Mouse (Mus musculus) ES-E14 (cell line): Measurements from ENCODE around the gene Agtrap. TPM values are rescaled to one million over a fixed set of nuclear protein-coding genes. Genes with fewer than 3 reads are reported as not detected.
A peak's percentile ranks its signal among the peaks of the same experiment; 100 is the strongest.

Experiments used
- DNase-seq: peaks from one replicate; pipeline ENCODE4 v3.0.0-alpha.2; 2013; ENCODE audit warnings: low read depth, low spot score
- H3K27ac ChIP-seq: 2 replicates; pipeline ENCODE4 v1.5.1; 2012; ENCODE audit warnings: low read depth, mild to moderate bottlenecking, low read length, moderate library complexity, mixed read lengths; ENCODE audit not compliant: poor library complexity, insufficient read depth, severe bottlenecking
- H3K36me3 ChIP-seq: 2 replicates; pipeline ENCODE4 v1.6.1; 2012; ENCODE audit warnings: mild to moderate bottlenecking, low read length, moderate library complexity, mixed read lengths; ENCODE audit not compliant: control insufficient read depth, poor library complexity, insufficient read depth, severe bottlenecking
- H3K4me1 ChIP-seq, 2 experiments: fragments of 150-350 bp in 1 of 2; sonication (generic) in 1 of 2; 2 replicates each; pipeline ENCODE4 v1.6.1; 2012; ENCODE audit warnings: low read length in 2 of 2, mild to moderate bottlenecking in 1 of 2, mixed read lengths in 1 of 2; ENCODE audit not compliant: control insufficient read depth in 2 of 2, insufficient read depth in 2 of 2, poor library complexity in 1 of 2
- H3K4me3 ChIP-seq, 2 experiments: fragments of 150-350 bp in 1 of 2; sonication (generic) in 1 of 2; 2 replicates each; pipeline ENCODE4 v1.5.1; 2012; ENCODE audit warnings: low read length in 2 of 2, low read depth in 1 of 2, mild to moderate bottlenecking in 1 of 2, mixed read lengths in 1 of 2; ENCODE audit not compliant: insufficient read depth in 1 of 2, poor library complexity in 1 of 2, severe bottlenecking in 1 of 2
- H3K9ac ChIP-seq: 2 replicates; pipeline ENCODE4 v1.6.1; 2012; ENCODE audit warnings: low read depth, mild to moderate bottlenecking, low read length, mixed read lengths; ENCODE audit not compliant: poor library complexity, insufficient read depth, severe bottlenecking
- H3K9me3 ChIP-seq: fragments of 150-350 bp; sonication (generic); 2 replicates; pipeline ENCODE4 v1.6.1; 2012; ENCODE audit warnings: low read depth, mild to moderate bottlenecking, low read length; ENCODE audit not compliant: control insufficient read depth, insufficient read depth
- CHD2 ChIP-seq: IDR thresholded peaks from 2 replicates; pipeline ENCODE4 v1.6.1; 2014; ENCODE audit warnings: mild to moderate bottlenecking, low read depth, low read length, inconsistent platforms
- HCFC1 ChIP-seq: IDR thresholded peaks from 2 replicates; pipeline ENCODE4 v1.6.1; 2012; ENCODE audit warnings: low read length, inconsistent platforms, borderline replicate concordance; ENCODE audit not compliant: insufficient read depth
- MAFK ChIP-seq: IDR thresholded peaks from 2 replicates; pipeline ENCODE4 v1.6.1; 2014; ENCODE audit warnings: mild to moderate bottlenecking, low read depth, low read length, inconsistent platforms; ENCODE audit not compliant: insufficient read depth
- ZC3H11A ChIP-seq: IDR thresholded peaks from 2 replicates; pipeline ENCODE4 v1.6.1; 2012; ENCODE audit warnings: low read depth, mild to moderate bottlenecking, inconsistent platforms, low read length, borderline replicate concordance
- ZNF384 ChIP-seq: IDR thresholded peaks from 2 replicates; pipeline ENCODE4 v1.6.1; 2012; ENCODE audit warnings: low read depth, low read length, inconsistent platforms
- in situ Hi-C, 2 experiments: fragments of 600-800 bp; cut with MboI; formaldehyde crosslinking; loops; one replicate each; pipeline ENCODE4 v1.15.1; 2025; ENCODE audit warnings: low sequenced_read_pairs in 2 of 2, inconsistent platforms in 1 of 2; ENCODE audit not compliant: unreplicated experiment in 2 of 2
- total RNA-seq: library from RNA; depleted of rRNA; stranded (reverse); fragments of 300-350 nt; gene quantifications from 2 replicates; pipeline ENCODE4 v1.2.3, GENCODE M21; 2012; rRNA removed

Gene Agtrap
- total RNA-seq = 122 and 158 TPM in 2 replicates

DNA sequence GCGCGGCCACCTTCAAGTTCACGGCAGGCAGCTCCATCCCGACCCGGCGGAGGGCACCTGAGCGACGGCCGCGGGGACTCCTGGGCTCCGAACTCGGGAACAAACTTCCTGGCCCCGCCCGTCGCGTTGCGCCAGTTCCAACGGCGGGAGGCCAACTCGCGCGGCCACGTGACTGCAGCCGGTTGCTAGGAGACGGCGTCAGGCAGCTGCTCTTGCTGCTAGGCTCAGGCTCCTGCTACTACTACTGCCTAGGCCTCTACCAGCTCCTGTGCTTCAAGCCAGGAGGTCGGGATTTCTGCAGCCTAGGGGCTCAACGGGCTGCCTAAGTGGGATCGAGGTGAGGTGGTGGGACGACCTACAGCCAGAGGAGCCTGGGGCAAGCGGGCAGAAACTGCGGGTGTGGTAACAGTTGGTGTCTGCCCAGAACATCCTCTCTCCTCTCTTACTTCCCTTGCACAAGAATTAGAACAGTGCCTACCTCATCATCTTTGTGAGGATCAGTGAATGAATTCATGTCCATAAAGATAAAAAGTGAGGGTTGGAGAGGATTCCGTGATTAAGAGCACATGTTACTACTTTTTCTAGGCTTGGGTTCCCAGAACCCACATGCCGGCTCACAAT is at the start of gene Agtrap:
Gene Agtrap, minus strand, starts transcription at position 125 of the 621 bp plus-strand sequence.
- Histone ChIP-seq H3K36me3 (peaks cover 3% of the 10 kb centered on the region; the same call in 1 of the 2 replicates), H3K9me3 (no peaks in the 10 kb centered on the region), H3K27ac (peak within 1 kb of the TSS; percentile 98), H3K4me3 (peak within 1 kb of the TSS; percentile 73 to 79), H3K9ac (peak within 1 kb of the TSS; percentile 80), H3K4me1 (peaks cover 10 to 17% of the 10 kb centered on the region in 2 experiments)
- TF ChIP-seq ZC3H11A = no peak
- TF ChIP-seq CHD2 = no peak
- peak; percentile 65; the same call in 1 of the 2 replicates for TF ChIP-seq HCFC1
- in situ Hi-C loops = no loop called here
- DNase-seq = no peak

DNA sequence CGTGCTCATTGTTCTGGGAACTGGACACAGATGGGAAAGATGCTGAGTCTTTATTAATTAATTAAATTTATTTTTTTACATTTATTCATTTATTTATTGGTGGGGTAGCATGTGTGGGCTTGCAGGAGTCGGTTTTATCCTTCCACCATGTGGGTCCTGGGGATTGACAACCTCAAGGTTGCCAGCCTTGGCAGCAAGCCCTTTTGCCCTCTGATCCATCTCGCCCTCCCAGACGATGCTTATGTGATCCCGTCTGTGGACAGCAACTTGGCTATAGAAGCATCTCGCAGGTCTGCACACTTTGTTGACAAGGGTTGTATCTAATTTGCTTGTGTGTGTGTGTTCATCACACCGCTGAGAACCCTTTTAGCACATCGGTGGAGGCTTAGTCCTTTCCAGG is 49.7 kb upstream of the Agtrap start:
- 0 out of 4 replicates have a peak, but pooled peaks cover 0 to 3% of the 10 kb centered on the region in 2 experiments for H3K4me1 ChIP-seq
- no peak overlapping the region for H3K4me3 ChIP-seq
- no peak for TF ChIP-seq ZC3H11A
- TF ChIP-seq HCFC1 = no peak
- TF ChIP-seq CHD2 = no peak
- TF ChIP-seq MAFK = no peak
- TF ChIP-seq ZNF384 = no peak
- H3K9me3 ChIP-seq = no peaks in the 10 kb centered on the region
- H3K9ac ChIP-seq = no peak overlapping the region
- H3K27ac ChIP-seq = no peak overlapping the region
- in situ Hi-C loops = no loop called here
- no peak for DNase-seq
- H3K36me3 ChIP-seq = no peaks in the 10 kb centered on the region

DNA sequence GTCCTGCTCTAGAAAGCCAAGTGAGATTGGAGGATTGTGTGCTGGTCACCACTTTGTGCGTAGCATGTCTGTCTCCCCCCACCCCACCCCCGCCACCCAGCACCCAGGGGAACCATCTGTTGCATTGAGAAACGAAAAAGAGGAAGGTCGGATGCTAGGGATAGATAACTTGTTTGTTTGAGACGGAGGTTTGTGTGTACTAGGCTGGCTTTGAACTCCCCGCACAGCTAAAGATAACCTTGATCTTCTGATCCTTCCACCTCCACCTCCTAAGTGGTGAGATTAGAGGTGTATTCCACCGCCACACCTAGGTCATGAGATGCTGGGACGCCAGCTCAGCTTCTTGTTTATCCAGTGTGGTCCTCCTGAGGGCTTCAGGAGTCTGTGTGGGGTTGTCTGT is 47.2 kb upstream of the Agtrap start:
- Histone ChIP-seq H3K9ac (no peak overlapping the region), H3K4me3 (no peak overlapping the region), H3K36me3 (no peaks in the 10 kb centered on the region), H3K27ac (no peak overlapping the region), H3K4me1 (peaks cover 3 to 5% of the 10 kb centered on the region in 2 experiments; a peak in 1 of 4 replicates), H3K9me3 (no peaks in the 10 kb centered on the region)
- no peak for DNase-seq
- TF ChIP-seq HCFC1 (no peak), ZNF384 (no peak), ZC3H11A (no peak), MAFK (no peak), CHD2 (no peak)
- in situ Hi-C loops = no loop called here

DNA sequence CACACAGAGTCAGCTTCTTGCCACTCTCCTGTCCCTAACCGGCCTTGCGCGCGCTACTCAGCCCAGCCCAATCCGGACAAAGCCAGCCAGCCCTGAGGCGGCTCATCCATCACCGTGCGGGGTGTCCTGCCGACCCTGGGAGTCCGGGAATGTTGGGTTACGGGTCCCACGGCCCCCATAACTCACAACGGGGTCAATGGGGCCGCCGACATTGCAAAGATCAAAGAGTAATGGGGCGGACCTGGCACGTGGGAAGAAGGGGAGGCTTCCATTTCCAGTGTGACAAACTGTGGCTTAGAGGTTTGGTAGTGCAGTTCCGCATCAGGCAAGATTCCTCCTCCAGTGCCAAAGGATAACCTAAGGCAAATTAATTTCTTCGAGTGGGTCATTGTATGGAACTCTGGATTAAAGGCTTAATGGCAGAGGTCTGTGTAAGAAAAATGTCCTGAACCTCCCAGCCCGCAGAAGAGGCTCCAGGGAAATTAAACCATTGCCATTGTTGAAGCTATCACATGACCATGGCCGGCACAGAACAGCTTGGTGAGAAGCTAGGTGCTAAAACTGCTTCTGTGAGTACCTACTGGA is 43.8 kb upstream of the Agtrap start:
- H3K9me3 ChIP-seq = no peaks in the 10 kb centered on the region
- peak overlapping the region; percentile 71 to 74 for H3K4me3 ChIP-seq
- no peak overlapping the region for H3K27ac ChIP-seq
- in situ Hi-C loops = no loop called here
- H3K36me3 ChIP-seq = no peaks in the 10 kb centered on the region
- H3K9ac ChIP-seq = peak overlapping the region; percentile 54; the same call in 1 of the 2 replicates
- DNase-seq = no peak
- TF ChIP-seq MAFK (no peak), CHD2 (no peak), HCFC1 (no peak), ZC3H11A (no peak), ZNF384 (no peak)
- H3K4me1 ChIP-seq = peaks cover 0 to 5% of the 10 kb centered on the region in 2 experiments; a peak in 1 of 4 replicates
